Mouse (Mus musculus): ENCODE results near the gene 1110008L16Rik. TPM values are rescaled to one million over a fixed set of nuclear protein-coding genes. Genes with fewer than 3 reads are reported as not detected.
"Not testable (repeated sequence)": the region's sequence is repeated elsewhere in the genome, so short reads cannot be mapped to it uniquely, and the experiment has no call there.

Gene 1110008L16Rik
- total RNA-seq, 2 experiments from 2014 or later, result 5.0 to 7.8 TPM

DNA sequence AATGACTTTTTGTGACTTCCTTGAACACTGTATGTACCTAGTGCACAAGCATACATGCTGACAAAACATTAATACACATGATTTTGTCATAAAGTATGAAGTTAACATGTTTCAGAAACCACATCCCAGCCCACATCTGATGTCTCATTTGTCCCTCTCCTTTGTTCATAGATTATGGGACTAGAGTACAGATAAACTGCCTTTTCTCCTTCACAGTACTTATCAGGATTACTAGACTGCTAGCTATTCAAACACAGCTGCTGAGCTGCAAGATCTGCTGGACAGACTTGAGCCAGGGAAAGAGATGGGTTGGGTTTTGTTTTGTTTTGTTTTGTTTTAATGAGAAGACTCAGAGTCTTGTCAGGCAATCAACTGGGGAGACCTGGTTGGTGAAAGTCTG lies 92.7 kb downstream of the 1110008L16Rik start:
- no peak for ATAC-seq (ENCODE audit: poor library complexity, severe bottlenecking)

DNA sequence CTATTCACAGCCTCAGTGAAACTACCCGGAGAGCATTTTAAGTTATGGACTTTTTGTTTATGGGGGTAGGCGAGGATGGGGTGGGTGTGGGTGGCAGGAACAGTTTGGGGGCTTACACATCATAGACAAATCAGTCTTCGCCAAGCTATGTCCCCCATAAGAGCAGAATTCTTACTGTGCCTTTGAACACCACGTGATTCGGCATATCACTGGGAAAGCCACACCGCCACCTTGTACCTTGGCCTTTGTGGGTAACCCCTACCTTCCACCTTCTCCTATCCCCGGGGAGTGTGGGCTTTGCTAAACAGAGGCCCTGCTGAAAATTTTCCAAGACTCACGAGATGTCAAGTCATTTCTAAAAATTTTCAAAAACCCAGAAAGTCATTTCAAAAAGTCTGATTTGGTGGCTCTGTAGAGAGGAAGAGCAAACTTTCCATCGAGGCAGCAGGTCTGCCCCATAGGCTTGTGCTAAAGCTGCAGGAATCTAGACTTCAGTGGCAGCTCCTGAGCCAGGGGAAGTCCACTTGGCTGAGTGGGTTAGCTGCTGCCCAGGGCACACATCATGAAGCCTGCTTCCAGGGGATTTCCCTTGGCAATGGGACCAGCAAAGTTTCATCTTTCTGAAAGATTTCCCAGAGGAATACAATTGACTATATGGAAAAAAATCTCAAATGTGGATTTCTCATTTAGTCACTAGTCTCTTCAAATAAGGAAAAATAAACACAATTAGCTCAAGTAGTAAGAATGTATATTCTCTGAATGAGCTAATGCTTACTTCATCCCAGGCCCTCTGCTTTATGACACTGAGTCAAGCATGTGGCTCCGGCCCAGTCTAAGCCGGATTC lies 93.6 kb downstream of the 1110008L16Rik start:
- ATAC-seq (ENCODE audit: poor library complexity, severe bottlenecking), result no peak

DNA sequence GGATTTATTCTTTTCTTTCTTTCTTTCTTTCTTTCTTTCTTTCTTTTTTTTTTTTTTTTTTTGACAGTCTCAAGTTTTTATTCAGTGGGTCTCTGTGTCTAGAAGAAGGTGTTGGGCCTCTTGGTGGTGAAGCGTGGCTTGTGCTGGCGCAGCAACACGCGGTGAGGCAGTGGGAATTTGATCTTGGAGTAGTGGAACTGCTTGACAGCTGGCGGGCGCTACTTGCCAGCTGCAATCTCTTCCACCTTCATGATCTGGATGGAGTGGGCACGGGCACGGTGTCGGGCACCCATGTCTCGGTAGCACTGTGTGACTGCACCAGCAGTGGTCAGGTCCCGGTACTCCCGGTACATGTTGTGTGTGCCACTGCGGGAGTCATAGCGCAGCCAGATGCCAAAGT lies 96.2 kb downstream of the 1110008L16Rik start:
- ATAC-seq (ENCODE audit: poor library complexity, severe bottlenecking), result not testable (repeated sequence)

DNA sequence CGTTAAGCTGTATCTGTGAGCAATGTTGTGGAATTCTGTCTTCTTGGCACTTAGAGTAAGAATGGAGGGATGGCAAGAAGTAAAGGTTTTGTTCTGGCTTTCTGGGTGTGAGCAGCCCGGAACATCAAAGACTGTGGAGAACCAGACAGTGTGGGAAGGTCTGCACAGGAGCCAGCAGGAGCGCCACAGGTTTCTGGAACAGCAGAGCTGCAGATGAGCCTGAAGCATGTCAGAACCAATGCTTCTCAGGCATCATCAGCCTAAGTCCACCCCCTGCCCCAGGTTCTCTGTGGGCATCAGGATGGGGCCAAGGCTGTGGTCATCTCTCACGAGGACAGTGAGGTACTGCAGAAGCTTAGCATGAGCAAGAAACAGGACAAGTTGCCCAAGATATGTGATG lies 97.2 kb downstream of the 1110008L16Rik start:
- no peak for ATAC-seq (ENCODE audit: poor library complexity, severe bottlenecking)

DNA sequence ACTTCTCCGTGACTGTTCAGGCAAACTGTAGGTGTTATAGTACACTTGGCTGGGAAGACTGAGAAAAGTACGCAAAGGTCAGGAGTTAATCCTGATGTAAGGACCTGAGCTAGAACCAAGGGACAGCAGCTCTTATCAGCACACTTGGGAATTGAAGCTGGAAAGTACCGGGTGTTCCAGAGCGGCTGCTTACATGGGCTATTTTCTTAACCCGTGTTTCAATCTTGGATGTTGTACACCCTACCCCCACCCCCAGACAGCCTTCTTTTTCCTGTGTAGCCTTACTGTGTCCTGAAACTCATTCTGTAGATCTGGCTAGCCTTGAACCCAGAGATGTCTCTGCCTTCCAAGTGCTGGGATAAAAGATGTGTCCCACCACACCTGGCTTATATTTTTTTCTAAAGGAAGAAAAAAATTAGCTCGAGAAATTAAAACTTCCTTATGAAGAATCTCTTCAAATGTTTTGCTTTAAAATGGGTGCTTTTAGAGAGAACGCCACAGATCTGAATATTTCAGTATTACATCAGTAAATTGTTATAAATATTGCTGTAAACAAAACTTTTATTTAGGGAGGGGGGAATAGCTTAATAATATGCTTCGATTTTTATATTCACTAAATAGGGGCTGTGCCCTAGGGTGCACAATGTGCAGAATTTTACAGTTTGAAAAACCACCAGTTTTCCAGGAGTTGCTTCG lies 98.3 kb downstream of the 1110008L16Rik start:
- no peak for ATAC-seq (ENCODE audit: poor library complexity, severe bottlenecking)

DNA sequence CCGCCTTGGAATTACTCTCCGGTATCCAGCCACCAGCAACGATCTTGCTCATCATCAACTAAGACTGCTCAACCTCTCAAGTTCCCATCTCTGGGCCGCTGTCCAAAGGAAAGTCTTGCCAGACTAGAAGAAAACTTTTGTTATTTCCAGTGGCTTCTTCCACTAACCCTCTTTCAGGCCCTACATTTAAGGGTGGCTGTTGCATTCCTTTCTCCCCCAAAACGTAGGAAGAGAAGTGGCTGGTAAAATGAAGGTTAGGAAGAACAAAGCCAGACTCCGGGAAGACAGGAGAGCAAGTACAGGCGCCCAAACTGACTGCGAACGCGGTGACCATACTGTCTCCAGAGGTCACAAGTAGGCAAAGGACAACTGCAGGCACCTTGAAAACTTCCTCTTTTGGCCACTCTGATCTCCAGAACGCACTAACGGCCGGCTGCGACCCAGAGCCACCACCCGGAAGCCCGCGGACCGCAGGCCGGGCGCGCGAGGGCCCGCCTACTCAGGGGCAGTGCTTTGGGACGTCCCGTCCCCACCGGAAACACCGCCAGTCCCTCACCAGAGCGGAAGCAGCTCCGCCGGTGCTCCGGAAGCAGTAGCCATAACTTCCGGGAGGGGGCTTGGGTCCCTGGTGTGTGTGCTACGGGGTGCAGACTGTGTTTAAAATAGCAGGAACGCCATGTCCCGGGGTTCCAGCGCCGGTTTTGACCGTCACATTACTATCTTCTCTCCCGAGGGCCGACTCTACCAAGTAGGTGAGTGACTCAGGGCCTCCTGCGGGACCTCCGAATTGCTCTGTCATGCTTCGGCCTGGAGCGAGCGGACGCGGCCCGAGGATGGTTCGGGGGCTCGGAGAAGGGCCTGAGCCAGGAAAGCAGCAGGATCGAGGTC lies 99.1 kb downstream of the 1110008L16Rik start:
- peak; percentile 99 for ATAC-seq (ENCODE audit: poor library complexity, severe bottlenecking)

DNA sequence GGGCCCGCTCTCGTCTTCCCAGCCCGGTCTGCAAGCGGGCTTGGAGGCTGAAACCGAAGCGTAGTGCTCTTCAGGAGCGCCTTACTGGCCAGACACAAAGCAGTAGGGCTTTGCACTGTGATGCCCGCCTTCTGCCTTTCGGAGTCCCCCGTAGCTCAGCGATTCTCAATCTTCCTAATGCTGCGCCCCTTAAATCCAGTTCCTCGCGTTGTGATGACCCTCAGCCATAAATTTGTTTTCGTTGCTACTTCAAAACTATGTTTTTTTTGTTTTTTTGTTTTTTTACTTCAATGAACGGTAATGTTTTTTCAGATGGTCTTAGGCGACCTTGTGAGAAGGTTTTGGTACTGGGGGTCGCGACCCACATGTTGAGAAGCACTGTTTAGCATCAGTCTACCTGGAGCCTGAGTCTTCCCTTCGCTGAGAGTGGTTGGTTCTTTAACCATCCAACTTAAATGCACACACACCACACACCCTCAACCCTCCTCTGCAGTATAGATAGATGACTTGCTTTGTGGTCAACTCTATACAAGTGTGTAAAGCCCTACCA lies 99.8 kb downstream of the 1110008L16Rik start:
- peak; percentile 20 for ATAC-seq (ENCODE audit: poor library complexity, severe bottlenecking)

DNA sequence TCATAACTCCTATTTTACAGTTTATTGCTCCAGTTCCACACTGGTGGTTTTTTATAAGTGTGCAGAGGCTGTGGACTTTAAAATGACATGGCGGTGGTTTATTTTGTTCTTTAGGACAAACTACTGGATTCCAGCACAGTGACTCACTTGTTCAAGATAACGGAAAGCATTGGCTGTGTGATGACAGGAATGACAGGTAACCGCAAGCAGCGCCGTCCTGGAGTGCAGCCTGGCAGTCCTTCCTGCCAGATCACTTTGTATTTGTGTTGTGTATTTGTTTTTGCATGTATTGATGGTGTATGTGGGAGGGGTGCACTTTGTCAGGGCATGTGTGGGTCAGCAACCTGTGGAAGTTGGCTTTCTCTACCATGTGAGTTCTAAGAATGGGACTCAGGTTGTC lies 108.5 kb downstream of the 1110008L16Rik start:
- no peak for ATAC-seq (ENCODE audit: poor library complexity, severe bottlenecking)

DNA sequence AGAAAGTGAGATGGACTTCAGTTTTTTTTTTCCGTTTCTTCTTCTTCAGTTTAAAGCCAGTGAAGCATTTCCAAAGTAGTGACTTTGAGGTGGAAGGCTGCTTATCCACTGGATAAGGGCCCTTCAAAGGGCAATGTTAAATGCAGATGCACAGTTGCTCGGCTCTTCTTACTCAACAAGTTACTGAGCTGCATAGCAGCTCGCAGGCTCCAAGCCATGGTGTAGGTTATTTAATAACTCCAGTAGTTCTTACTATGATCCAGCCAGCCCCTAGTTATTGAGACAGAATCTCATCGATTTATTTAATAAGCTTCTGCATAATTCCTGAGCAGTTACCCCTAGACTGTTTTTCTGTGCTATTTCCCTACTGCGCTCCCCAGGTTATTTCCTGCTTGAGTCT lies 115.9 kb downstream of the 1110008L16Rik start:
- ATAC-seq (ENCODE audit: poor library complexity, severe bottlenecking), result no peak

DNA sequence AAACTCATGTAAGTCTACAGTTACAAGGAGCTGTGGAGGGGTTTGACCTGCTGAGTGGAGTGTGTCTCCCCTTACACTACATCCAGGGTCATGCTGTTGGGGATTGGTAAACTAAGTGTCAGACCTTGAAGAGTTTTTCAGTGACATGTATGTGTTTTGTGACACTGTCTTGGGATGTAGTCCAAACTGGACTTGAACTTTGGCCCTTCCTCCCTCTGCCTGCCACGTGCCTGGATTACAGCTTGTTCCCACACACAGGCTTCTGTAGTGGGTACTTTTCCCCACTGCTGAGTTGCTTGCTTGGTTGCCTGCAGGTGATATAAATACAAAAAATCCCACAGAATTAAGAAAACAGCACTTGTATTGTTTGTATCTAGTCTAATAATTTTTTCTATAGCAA lies 116.4 kb downstream of the 1110008L16Rik start:
- no peak for ATAC-seq (ENCODE audit: poor library complexity, severe bottlenecking)

DNA sequence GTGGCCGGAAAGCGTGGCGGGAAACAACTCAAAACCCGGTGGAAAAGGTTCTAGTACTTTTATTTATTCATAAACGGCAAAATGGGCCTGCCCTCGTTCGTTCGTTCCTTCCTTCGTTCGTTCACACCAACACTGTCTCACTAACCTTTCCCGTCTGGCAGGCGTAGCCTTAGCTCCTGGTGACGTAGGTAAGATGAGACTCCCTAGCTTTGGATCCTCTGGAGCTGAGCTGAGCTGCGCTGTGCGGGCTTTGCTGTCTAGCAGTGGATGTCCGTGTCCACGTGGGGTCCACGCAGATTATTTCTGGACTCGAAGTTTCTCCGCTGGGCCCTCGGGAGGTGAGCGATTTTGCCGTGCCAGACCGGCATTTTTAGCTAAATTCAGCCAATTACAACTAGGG lies 120.8 kb downstream of the 1110008L16Rik start:
- ATAC-seq (ENCODE audit: poor library complexity, severe bottlenecking), result no peak

DNA sequence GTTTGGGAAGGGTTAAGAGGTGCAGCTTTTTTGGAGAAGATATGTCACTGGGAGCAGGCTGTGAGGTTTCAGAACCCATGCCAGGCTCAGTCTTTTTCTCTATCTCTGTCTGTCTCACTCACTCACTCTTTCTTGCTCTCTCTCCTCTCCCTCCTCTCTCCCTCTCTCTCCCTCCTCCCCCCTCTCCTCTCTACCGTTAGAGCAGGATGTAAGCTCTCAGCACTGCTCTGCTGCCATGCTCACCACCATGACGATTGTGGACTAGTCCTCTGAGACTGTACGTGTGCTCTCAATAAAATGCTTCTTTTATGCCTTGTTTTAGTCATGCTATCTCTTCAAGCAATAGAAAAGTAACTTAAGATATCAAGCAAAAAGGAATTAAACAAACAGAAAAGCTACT lies 122.7 kb downstream of the 1110008L16Rik start:
- ATAC-seq (ENCODE audit: poor library complexity, severe bottlenecking), result no peak

DNA sequence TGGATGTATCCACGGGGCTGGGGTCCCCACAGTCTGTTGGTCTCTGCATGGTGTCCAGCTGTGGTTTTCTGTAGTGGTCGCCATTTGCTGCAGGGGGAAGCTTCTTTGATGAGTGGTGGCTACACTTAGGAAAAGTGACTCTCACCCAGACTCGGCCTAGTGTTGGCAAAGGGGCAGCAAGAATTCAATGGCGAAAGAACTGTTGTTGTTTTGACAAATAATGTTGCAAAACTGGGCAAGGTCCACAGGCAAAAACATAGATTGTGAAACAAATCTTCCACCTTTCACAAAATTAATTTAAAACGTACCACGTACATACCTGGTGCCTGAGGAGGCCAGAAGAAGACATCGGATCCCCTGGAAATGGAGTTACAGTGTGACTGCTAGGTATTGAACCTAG lies 126.9 kb downstream of the 1110008L16Rik start:
- no peak for ATAC-seq (ENCODE audit: poor library complexity, severe bottlenecking)

DNA sequence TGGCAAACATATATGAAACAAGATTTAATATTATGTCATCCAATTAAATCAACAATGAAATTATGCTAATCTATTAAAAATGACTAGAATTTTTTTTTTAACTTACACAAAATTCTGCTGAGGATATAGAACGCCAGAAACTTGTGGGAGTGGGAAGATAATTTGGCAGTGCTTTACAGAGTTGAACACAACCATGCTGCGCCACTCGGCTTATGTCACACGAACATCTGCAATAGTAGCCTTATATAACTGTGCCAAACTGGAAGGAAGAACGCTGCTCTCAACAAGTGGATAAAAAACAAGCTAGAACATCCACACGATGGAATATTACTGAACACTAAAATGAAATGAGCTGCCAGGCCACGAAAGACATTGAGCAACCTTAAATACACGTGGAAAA lies 129.8 kb downstream of the 1110008L16Rik start:
- no peak for ATAC-seq (ENCODE audit: poor library complexity, severe bottlenecking)

DNA sequence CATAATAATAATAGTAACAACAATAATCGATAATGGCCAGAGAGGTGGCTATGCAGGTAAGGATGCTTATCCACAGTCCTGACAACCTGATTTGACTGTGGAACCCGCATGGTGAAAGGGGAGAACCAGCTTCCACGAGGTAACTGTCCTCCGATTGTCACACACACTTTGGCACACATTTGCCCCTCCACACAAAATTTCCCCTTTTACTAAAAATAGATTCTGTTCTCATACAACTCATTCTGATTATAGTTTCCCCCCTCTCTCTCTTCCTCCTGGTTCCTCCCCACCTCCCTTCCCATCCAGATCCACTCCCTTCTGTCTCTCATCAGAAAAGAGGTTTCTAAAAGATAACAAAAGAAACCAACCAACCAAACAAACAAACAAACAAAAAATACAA lies 130.6 kb downstream of the 1110008L16Rik start:
- no peak for ATAC-seq (ENCODE audit: poor library complexity, severe bottlenecking)

Other genes with a start within 250 kb of the 1110008L16Rik start
- 6.5 and 8.8 TPM in 2 replicates for gene 2700097O09Rik, start 219.5 kb upstream of the 1110008L16Rik start, total RNA-seq (2015)
- gene 2700097O09Rik, start 219.5 kb upstream of the 1110008L16Rik start, total RNA-seq (2017), result 2.5 and 6.2 TPM in 2 replicates
- gene Srp54a, start 219.3 kb upstream of the 1110008L16Rik start, total RNA-seq (2015), result 73.9 and 85.6 TPM in 2 replicates
- 136 and 142 TPM in 2 replicates for gene Srp54a, start 219.3 kb upstream of the 1110008L16Rik start, total RNA-seq (2017)
- 0.68 TPM in 1 of 2 replicates, not detected in the other for gene Fam177a, start 175.1 kb upstream of the 1110008L16Rik start, total RNA-seq (2015)
- gene Fam177a, start 175.1 kb upstream of the 1110008L16Rik start, total RNA-seq (2017), result 22.4 and 24.6 TPM in 2 replicates
- gene Srp54b, start 144.5 kb upstream of the 1110008L16Rik start, total RNA-seq (2015), result 23.0 and 23.2 TPM in 2 replicates
- gene Srp54b, start 144.5 kb upstream of the 1110008L16Rik start, total RNA-seq (2017), result 55.5 and 61.7 TPM in 2 replicates
- gene 1700047I17Rik2, start 100.0 kb upstream of the 1110008L16Rik start, total RNA-seq (2015), result 20.8 and 21.8 TPM in 2 replicates
- not detected in 2 replicates for gene 1700047I17Rik2, start 100.0 kb upstream of the 1110008L16Rik start, total RNA-seq (2017)
- 47.0 and 62.3 TPM in 2 replicates for gene Srp54c, start 69.4 kb upstream of the 1110008L16Rik start, total RNA-seq (2015)
- 68.0 and 72.1 TPM in 2 replicates for gene Srp54c, start 69.4 kb upstream of the 1110008L16Rik start, total RNA-seq (2017)
- gene Ppp2r3c, start 3.4 kb downstream of the 1110008L16Rik start, total RNA-seq (2015), result 26.7 TPM in 2 replicates
- 19.7 and 20.4 TPM in 2 replicates for gene Ppp2r3c, start 3.4 kb downstream of the 1110008L16Rik start, total RNA-seq (2017)
- gene Psma6, start 84.6 kb downstream of the 1110008L16Rik start, total RNA-seq (2015), result 237 and 241 TPM in 2 replicates
- 230 and 242 TPM in 2 replicates for gene Psma6, start 84.6 kb downstream of the 1110008L16Rik start, total RNA-seq (2017)
- gene Nfkbia, start 193.1 kb downstream of the 1110008L16Rik start, total RNA-seq (2015), result 55.5 and 84.6 TPM in 2 replicates
- gene Nfkbia, start 193.1 kb downstream of the 1110008L16Rik start, total RNA-seq (2017), result 52.5 and 65.3 TPM in 2 replicates

Data from megakaryocyte, adult 5-6 weeks (primary cell).